Mouse (Mus musculus) C2C12 (cell line): ENCODE measurements at regions not wholly inside any gene's neighbourhood (a gene's known extent, or its start where the extent isn't known, plus 50 kb on each side); places are given as distances from the start of the nearest gene placed in this dataset.
"Not testable (repeated sequence)": the region's sequence is repeated elsewhere in the genome, so short reads cannot be mapped to it uniquely, and the experiment has no call there.

ENCODE experiments used
- CEBPB ChIP-seq: IDR thresholded peaks from one replicate; pipeline ENCODE4 v1.6.1; 2011; ENCODE audit warnings: low read depth, mild to moderate bottlenecking, control low read depth, moderate library complexity
- CTCF ChIP-seq: IDR thresholded peaks from one replicate; pipeline ENCODE4 v1.5.1; 2011; ENCODE audit not compliant: control insufficient read depth, insufficient read depth, insufficient read length
- FOSL1 ChIP-seq: IDR thresholded peaks from one replicate; pipeline ENCODE4 v1.8.0; 2011; ENCODE audit warnings: mild to moderate bottlenecking, low read length; ENCODE audit not compliant: poor library complexity, insufficient read depth, severe bottlenecking
- MAX ChIP-seq: IDR thresholded peaks from one replicate; pipeline ENCODE4 v1.6.1; 2011; ENCODE audit warnings: mild to moderate bottlenecking, control low read depth
- MYOD1 ChIP-seq: IDR thresholded peaks from one replicate; pipeline ENCODE4 v1.6.1; 2011; ENCODE audit warnings: low read depth; ENCODE audit not compliant: control insufficient read depth, insufficient read length
- MYOG ChIP-seq: IDR thresholded peaks from one replicate; pipeline ENCODE4 v1.6.1; 2011; ENCODE audit not compliant: control insufficient read depth, insufficient read length; ENCODE audit errors: extremely low read depth
- USF1 ChIP-seq: IDR thresholded peaks from one replicate; pipeline ENCODE4 v1.6.1; 2011; ENCODE audit warnings: low read depth, mild to moderate bottlenecking, control low read depth, moderate library complexity

DNA sequence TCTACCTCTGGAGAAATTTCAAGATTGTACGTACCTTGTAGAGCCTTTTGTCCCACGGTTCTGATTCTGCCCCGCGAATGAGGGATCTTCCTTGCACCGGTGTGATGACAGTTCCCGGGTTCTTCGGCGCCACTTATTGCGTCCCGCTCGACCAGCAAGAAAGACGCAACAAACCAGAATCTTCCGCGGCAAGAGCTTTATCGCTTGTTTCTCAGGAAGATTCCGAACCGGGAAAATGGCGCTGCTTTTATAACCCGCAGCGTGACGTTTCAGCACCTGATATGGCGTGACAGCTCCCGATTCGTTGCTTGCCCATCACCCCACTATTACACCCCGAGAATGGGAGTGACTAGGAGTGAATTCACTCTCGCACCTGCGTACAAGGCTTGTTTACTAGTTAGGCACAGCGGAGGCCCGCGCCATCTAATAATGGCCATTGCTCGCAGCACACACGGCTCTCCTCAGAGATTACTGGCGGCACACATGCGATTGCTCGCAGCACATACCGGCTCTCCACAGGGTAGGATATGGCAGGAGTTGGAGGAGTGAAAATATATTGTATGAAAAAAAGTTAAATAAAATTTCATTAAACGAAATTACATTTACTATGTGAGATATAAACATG is 180.0 kb upstream of the 1700008P02Rik start:
- TF ChIP-seq CTCF, MYOD1, CEBPB, MAX, USF1, MYOG, FOSL1: not testable (repeated sequence)
